Mouse (Mus musculus) limb, embryonic 13.5 days (tissue): Measurements from ENCODE around the gene Bhlha15. TPM values are rescaled to one million over a fixed set of nuclear protein-coding genes. Genes with fewer than 3 reads are reported as not detected.

ENCODE experiments used
- ATAC-seq: fragments of 200-750 bp; cut with Nextera tagmentation; 2 replicates; pipeline ENCODE4 v1.8.0; 2017; ENCODE audit warnings: low read depth, moderate number of reproducible peaks, moderate TSS enrichment; ENCODE audit not compliant: low FRiP score
- H3K27ac ChIP-seq: fragments of 300-500 bp; sonication (generic); 2 replicates; pipeline ENCODE4 v1.5.1; 2015; ENCODE audit warnings: inconsistent platforms, mild to moderate bottlenecking, moderate library complexity
- H3K27me3 ChIP-seq: fragments of 300-500 bp; sonication (generic); 2 replicates; pipeline ENCODE4 v1.6.1; 2015; ENCODE audit warnings: mild to moderate bottlenecking, inconsistent platforms
- H3K36me3 ChIP-seq: fragments of 300-500 bp; sonication (generic); 2 replicates; pipeline ENCODE4 v1.6.1; 2015; ENCODE audit warnings: inconsistent platforms, mild to moderate bottlenecking, moderate library complexity
- H3K4me1 ChIP-seq: fragments of 300-500 bp; sonication (generic); 2 replicates; pipeline ENCODE4 v1.6.1; 2015; ENCODE audit warnings: inconsistent platforms
- H3K4me2 ChIP-seq: fragments of 300-500 bp; sonication (generic); replicated peaks from 2 replicates; pipeline ENCODE4 v1.6.1; 2015; ENCODE audit warnings: inconsistent platforms, mild to moderate bottlenecking, moderate library complexity
- H3K4me3 ChIP-seq: fragments of 300-500 bp; sonication (generic); 2 replicates; pipeline ENCODE4 v1.5.1; 2015; ENCODE audit warnings: moderate library complexity, mild to moderate bottlenecking, inconsistent platforms
- H3K9ac ChIP-seq: fragments of 300-500 bp; sonication (generic); 2 replicates; pipeline ENCODE4 v1.6.1; 2015; ENCODE audit warnings: mild to moderate bottlenecking, inconsistent platforms
- H3K9me3 ChIP-seq: fragments of 300-500 bp; sonication (generic); 2 replicates; pipeline ENCODE4 v1.6.1; 2016; ENCODE audit warnings: inconsistent platforms
- WGBS: fragments of 180-500 bp; shearing (Covaris S2); methylation state at CpG from one replicate; pipeline ENCODE4 v1.1.7; 2015; 5-methylcytosine and 5-hydroxymethylcytosine counted together
- polyA plus RNA-seq: library from polyadenylated mRNA; unstranded; fragments of >200 nt; fragmentation: Nextera tagmentation; extraction: Ambion mirVana; gene quantifications from 2 replicates; pipeline ENCODE4 v1.2.1, GENCODE M21; 2015

The Bhlha15 gene
- polyA plus RNA-seq, 1 experiment from 2014 or later = 0.22 TPM

DNA sequence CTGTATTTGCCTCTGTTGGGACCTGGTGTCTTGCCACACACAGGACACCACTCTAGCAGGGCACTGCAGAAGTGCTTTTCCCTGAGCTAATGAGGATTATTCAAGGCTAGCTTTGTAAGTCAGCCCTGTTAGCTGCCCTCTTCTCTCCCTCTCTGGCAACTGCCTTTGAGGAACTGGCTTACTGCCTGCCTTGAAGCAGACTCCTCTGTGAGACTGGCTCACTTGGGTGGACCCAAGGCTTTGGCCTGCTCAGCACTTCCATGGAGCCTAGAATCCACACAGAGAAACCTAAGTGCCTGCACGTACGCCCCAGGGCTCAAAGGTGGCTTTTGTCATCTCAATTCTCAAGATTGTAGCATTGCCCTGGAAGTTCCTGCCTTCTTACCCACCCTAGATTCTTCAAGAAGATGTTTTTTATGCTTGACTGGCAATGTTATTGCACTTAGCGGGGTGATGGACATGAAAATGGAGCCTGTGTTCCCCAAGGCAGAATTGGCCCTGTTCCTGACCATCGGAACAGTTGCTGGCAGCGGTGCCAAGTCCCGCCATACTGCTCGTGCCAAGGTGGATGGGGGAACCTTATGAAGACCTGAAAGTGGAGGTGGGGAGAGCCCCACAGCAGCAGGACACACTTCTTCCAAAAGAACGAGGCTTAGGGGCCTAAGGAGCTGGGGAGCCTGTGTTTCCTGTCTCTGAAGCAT is 20.7 kb upstream of the Bhlha15 start:
- WGBS = 90% methylated on average over 8 of the region's 8 CpGs
- H3K27ac ChIP-seq = no peak overlapping the region

DNA sequence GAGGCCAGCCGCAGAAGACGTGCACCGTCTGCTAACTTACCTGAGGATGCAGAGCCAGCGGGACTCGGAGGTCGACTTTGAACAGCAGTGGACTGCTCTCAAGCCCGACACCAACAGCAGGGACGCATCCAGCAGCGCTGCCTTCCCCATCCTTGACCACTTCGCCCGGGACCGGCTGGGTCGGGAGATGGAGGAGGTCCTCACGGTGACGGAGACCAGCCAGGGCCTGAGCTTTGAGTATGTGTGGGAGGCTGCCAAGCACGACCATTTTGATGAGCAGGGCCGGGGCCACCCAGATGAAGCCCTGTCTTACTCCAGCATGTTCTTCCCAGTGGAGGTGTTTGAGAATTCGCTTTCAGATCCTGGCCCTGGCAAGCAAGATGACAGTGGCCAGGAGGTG is 16.4 kb upstream of the Bhlha15 start:
- 95% methylated on average over 18 of the region's 18 CpGs for WGBS
- no peaks in the 10 kb centered on the region for H3K4me1 ChIP-seq
- H3K4me2 ChIP-seq = no peak overlapping the region
- H3K4me3 ChIP-seq = no peak overlapping the region
- H3K9ac ChIP-seq = no peak overlapping the region
- no peak overlapping the region for H3K27ac ChIP-seq
- no peaks in the 10 kb centered on the region for H3K9me3 ChIP-seq
- no peaks in the 10 kb centered on the region for H3K27me3 ChIP-seq
- H3K36me3 ChIP-seq = peaks cover 80% of the 10 kb centered on the region
- ATAC-seq = no peak

More for the DNA sequence above, 20.7 kb upstream of the Bhlha15 start:
- Histone ChIP-seq H3K36me3 (peaks cover 69% of the 10 kb centered on the region), H3K4me2 (no peak overlapping the region), H3K9ac (no peak overlapping the region), H3K9me3 (no peaks in the 10 kb centered on the region), H3K4me1 (no peaks in the 10 kb centered on the region), H3K27me3 (no peaks in the 10 kb centered on the region), H3K4me3 (no peak overlapping the region)
- ATAC-seq = no peak

DNA sequence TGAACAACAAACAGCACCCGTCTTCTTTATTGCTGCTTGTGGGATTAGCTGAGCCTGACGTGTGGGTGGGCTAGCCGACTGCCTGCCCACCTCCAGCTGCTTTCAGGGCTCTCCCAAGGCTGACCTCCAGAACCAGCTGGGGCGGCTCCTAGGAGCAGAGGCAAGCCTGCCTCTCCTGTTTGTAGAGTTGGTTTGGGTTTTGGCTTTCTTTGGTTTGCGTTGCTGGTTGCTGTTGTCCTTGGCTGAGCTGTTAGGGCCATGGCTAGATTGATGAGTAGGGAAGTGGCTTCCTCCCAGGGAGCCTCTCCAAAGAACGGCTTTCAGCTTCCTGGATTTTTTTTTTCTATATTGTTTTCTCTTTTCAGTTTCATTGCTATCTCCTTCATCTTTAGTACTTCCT is 11.9 kb upstream of the Bhlha15 start:
- peaks cover 66% of the 10 kb centered on the region for H3K36me3 ChIP-seq
- no peak overlapping the region for H3K9ac ChIP-seq
- no peak overlapping the region for H3K4me3 ChIP-seq
- no peaks in the 10 kb centered on the region for H3K27me3 ChIP-seq
- WGBS = 24% methylated on average over 6 of the region's 6 CpGs
- H3K9me3 ChIP-seq = no peaks in the 10 kb centered on the region
- no peak overlapping the region for H3K27ac ChIP-seq
- no peak for ATAC-seq
- H3K4me2 ChIP-seq = no peak overlapping the region
- H3K4me1 ChIP-seq = 0 out of 2 replicates have a peak, but pooled peaks cover 8% of the 10 kb centered on the region

DNA sequence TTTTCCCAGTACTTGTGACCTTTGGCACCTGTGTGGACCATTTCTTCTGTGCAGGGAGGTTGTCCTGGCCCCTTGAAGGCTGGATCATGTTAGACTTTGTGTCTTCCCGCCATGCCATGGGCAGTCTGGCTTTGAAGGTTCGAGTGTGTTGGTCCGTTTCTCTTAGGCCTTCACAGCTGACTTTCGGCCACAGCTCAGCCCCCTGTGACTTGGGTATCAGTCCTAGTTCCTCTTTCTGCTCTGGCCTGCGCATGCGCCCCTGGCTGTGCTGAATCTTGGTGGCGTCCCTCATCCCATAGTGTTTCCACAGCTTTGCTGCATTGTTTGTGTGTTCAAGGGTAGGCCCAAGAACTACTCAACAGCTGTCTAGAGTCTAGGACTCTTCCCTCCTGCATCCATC is 8.8 kb upstream of the Bhlha15 start:
- H3K27me3 ChIP-seq = no peaks in the 10 kb centered on the region
- H3K36me3 ChIP-seq = peaks cover 56% of the 10 kb centered on the region
- H3K27ac ChIP-seq = no peak overlapping the region
- no peak overlapping the region for H3K4me2 ChIP-seq
- WGBS = 96% methylated on average over 7 of the region's 7 CpGs
- no peak overlapping the region for H3K9ac ChIP-seq
- H3K4me3 ChIP-seq = no peak overlapping the region
- no peak for ATAC-seq
- H3K9me3 ChIP-seq = no peaks in the 10 kb centered on the region
- H3K4me1 ChIP-seq = peaks cover 15% of the 10 kb centered on the region; the same call in 1 of the 2 replicates

DNA sequence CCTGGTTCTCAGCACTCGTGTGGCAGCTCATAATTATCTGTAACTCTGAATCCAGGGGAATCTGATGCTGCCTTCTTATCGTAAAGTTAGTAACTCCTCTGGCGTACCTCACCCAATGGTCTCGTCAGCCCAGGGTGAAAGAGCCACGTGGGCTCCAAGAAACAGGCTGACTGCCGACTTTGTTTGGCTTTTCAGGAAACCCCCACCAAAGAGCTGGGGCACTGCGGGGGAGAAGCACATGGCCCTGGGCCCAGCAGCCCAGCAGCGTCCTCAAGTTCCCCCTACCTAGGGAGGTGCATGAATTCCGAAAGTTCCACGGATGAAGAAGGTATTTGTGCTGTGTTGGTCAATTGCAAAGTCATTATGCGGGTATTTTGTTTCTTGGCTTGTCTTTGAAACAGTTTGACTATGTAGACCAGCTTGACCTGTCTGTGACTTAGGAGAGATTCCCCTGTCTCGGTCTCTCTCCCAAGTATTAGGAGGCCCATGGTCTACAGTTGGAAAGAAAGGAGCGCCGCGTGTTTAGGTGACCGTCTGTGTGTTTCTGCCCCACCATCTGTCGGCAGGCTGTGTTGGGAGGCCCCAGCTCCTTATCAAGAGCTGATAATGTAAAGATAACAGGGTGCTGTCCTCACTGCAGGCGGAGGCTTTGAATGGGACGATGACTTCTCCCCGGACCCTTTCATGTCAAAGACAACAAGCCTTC is 7.4 kb upstream of the Bhlha15 start:
- no peak overlapping the region for H3K9ac ChIP-seq
- WGBS = 66% methylated on average over 20 of the region's 20 CpGs
- no peaks in the 10 kb centered on the region for H3K27me3 ChIP-seq
- no peak overlapping the region for H3K27ac ChIP-seq
- H3K4me1 ChIP-seq = peaks cover 15% of the 10 kb centered on the region; the same call in 1 of the 2 replicates
- H3K9me3 ChIP-seq = no peaks in the 10 kb centered on the region
- H3K4me2 ChIP-seq = no peak overlapping the region
- peaks cover 48% of the 10 kb centered on the region for H3K36me3 ChIP-seq
- no peak for ATAC-seq
- H3K4me3 ChIP-seq = no peak overlapping the region

DNA sequence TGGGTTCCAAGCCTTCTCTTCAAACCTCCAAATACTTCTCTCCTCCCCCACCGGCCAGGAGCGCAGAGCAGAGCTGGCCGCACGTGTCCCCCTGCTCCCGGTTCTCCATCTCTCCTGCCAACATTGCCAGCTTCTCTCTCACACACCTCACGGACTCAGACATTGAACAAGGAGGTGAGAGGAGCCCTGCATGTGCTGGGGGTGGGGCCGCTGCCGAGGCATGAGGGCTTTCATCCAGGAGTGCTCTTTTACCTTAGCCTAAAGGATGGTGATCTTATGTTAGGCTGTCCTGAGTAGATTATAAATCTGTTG is 6.9 kb upstream of the Bhlha15 start:
- 55% methylated on average over 8 of the region's 8 CpGs for WGBS
- Histone ChIP-seq H3K4me3 (no peak overlapping the region), H3K4me1 (peaks cover 15% of the 10 kb centered on the region; the same call in 1 of the 2 replicates), H3K9me3 (no peaks in the 10 kb centered on the region), H3K36me3 (peaks cover 43% of the 10 kb centered on the region), H3K27me3 (no peaks in the 10 kb centered on the region), H3K27ac (no peak overlapping the region), H3K9ac (no peak overlapping the region), H3K4me2 (no peak overlapping the region)
- ATAC-seq = no peak

DNA sequence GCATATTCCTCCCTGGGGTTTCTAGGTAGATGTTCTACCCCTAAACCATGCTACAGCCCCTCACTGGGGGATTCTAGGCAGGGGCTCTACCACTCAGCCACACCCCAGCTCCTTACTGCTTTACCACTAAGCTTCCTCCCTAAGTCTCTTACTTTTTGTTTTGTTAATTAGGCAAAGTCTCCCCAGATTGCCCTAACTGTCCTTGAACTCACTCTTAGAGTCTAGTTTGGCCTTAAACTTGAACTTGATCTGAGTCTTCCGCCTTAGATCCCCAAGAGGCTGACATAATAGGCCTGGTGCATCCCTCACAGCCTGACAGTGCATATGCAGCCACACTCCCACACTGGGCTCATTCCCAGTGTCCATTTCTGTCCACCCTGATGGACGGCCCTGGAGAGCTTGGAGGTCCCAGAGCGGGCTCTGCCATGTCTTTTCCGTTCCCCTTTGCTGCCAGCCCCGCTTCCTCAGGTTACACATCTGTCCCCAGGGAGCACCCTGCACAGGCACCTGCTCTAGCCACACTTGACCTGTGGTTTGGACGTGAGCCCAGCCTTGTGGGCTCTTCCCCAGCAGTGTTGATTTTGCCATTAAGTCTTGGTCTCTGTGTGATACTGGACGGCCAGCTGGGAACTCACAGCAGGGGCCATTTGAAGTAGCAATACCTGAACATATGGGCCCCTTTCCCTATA is 6.3 kb upstream of the Bhlha15 start:
- no peak overlapping the region for H3K4me3 ChIP-seq
- H3K27ac ChIP-seq = no peak overlapping the region
- no peaks in the 10 kb centered on the region for H3K9me3 ChIP-seq
- H3K4me2 ChIP-seq = no peak overlapping the region
- no peaks in the 10 kb centered on the region for H3K27me3 ChIP-seq
- no peak for ATAC-seq
- H3K4me1 ChIP-seq = peaks cover 15% of the 10 kb centered on the region; the same call in 1 of the 2 replicates
- H3K36me3 ChIP-seq = peaks cover 42% of the 10 kb centered on the region
- no peak overlapping the region for H3K9ac ChIP-seq
- WGBS = 58% methylated on average over 7 of the region's 7 CpGs

DNA sequence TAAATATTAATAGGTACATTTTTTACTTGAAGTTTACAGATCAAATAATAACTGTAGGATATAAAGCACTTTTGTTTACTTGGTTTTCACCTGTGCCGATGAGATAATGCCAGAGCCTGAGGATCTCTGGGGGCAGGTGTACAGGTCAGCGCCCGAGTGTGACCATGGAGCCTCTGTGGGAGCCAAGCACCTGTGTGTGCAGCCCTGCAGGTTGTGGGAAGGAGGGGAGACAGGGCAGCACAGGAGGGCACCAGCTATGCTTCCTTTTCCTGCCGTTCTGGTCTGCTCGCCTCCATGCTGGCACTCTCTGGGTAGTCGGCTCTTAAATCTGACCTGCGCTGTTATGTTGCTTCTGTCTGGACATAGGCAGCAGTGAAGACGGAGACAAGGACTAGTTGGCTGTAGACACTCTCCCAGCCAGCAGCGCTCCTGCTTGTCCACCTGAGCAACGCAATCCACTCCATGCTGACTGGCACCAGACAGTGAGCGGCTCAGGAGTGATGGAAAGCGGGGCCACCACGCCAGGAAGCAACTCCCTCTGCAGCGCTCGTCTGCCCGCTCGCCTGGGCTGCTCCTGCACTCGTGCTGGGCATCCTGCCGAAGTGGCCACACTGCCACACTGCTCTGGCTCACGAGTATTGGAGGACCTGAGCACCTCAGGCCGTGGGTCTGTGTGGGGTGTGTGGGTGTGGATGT is 5.6 kb upstream of the Bhlha15 start:
- ATAC-seq = no peak
- Histone ChIP-seq H3K27ac (no peak overlapping the region), H3K4me1 (peaks cover 18% of the 10 kb centered on the region), H3K4me3 (no peak overlapping the region), H3K36me3 (peaks cover 35% of the 10 kb centered on the region), H3K27me3 (no peaks in the 10 kb centered on the region), H3K9me3 (no peaks in the 10 kb centered on the region), H3K9ac (no peak overlapping the region), H3K4me2 (no peak overlapping the region)
- 90% methylated on average over 21 of the region's 21 CpGs for WGBS

DNA sequence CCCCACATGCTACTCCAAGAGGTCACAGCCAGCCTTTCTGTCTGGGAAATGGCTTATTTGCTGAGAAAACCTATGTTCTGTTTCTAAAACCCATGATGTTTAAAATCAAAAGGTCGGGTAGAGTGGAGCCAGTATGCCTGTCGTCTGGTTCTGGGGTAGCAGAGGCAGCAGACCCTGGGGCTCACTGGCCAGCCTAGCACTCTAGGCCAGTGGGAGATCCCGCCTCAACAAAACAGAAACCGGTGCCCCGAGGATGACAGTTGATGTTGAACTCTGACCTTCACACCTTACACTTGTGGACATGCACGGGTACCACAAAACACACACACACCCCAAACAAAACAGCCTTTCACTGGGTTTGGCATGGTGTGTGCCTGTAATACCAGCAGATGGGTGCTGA is 1.7 kb upstream of the Bhlha15 start:
- Histone ChIP-seq H3K9ac (no peak overlapping the region), H3K27me3 (peaks cover 6% of the 10 kb centered on the region; the same call in 1 of the 2 replicates), H3K4me3 (no peak overlapping the region), H3K36me3 (peaks cover 18% of the 10 kb centered on the region), H3K4me1 (peaks cover 23% of the 10 kb centered on the region), H3K27ac (no peak overlapping the region), H3K4me2 (no peak overlapping the region), H3K9me3 (no peaks in the 10 kb centered on the region)
- WGBS = 76% methylated on average over 6 of the region's 6 CpGs
- no peak for ATAC-seq

DNA sequence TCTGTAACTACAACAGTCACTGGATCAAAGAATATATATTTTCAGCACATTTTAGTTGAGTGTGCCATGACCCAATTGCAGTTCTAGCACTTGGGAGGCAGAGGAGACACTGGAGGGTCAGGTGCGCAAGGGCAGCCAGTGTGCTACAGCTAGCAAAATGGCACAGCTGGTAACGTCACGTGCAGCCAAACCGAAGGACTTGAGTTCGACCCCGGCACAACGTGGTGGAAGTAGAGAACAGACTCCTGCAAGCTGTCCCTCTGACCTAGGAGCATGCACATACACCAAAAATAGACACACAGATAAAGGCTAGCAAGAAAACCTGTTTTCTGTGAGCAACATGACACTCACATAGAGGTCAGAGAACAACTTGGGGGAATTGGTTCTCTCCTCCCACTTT is 759 bp upstream of the Bhlha15 start:
- Histone ChIP-seq H3K4me2 (peak overlapping the region; percentile 67; the same call in 1 of the 2 replicates), H3K4me1 (peaks cover 18% of the 10 kb centered on the region), H3K27me3 (peaks cover 6% of the 10 kb centered on the region; the same call in 1 of the 2 replicates), H3K9ac (no peak overlapping the region), H3K4me3 (no peak overlapping the region), H3K27ac (no peak overlapping the region), H3K9me3 (no peaks in the 10 kb centered on the region), H3K36me3 (peaks cover 17% of the 10 kb centered on the region)
- 75% methylated on average over 7 of the region's 7 CpGs for WGBS
- ATAC-seq = no peak

DNA sequence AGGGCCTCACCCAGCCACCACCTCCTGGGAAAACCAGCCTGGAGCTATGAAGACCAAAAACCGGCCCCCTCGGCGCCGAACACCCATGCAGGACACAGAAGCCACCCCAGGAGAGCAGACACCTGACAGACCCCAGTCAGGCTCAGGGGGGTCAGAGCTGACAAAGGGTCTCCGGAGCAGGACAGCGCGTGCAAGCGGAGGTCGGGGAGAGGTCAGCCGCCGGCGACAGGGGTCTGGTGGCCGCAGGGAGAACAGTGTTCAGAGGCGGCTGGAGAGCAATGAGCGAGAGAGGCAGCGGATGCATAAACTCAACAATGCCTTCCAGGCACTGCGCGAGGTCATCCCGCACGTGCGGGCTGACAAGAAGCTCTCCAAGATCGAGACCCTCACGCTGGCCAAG is 940 bp downstream of the Bhlha15 start:
- WGBS = 48% methylated on average over 23 of the region's 23 CpGs
- Histone ChIP-seq H3K27ac (no peak overlapping the region), H3K4me2 (no peak overlapping the region), H3K36me3 (peaks cover 4% of the 10 kb centered on the region; the same call in 1 of the 2 replicates), H3K9ac (no peak overlapping the region), H3K4me3 (no peak overlapping the region), H3K4me1 (peaks cover 20% of the 10 kb centered on the region), H3K9me3 (no peaks in the 10 kb centered on the region), H3K27me3 (peaks cover 6% of the 10 kb centered on the region; the same call in 1 of the 2 replicates)
- no peak for ATAC-seq

DNA sequence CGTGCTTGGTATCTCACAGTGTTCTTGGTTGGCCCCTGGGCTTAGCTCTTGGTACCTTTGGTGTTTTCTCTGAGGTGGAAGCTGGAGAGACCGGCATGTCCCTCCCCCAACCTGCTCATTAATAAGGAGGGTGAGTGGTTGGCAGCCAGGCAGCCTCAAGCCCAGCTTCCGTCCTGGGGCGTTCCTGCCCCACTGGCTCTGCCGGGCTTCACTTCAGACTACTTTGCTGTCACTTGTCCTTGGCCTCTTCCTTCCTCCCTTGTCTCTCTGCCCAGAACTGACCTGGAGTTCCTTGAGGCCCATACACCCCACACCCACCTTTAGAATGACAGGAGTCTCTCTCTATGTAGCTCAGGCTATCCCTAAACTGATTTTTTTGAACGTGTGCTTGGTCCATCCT is 2.6 kb downstream of the Bhlha15 start:
- no peak overlapping the region for H3K4me2 ChIP-seq
- H3K9me3 ChIP-seq = no peaks in the 10 kb centered on the region
- H3K4me3 ChIP-seq = no peak overlapping the region
- no peak overlapping the region for H3K9ac ChIP-seq
- no peak overlapping the region for H3K27ac ChIP-seq
- no peak for ATAC-seq
- 82% methylated on average over 6 of the region's 6 CpGs for WGBS
- H3K36me3 ChIP-seq = 0 out of 2 replicates have a peak, but pooled peaks cover 3% of the 10 kb centered on the region
- H3K27me3 ChIP-seq = peaks cover 6% of the 10 kb centered on the region; the same call in 1 of the 2 replicates
- peaks cover 24% of the 10 kb centered on the region for H3K4me1 ChIP-seq
